Comparison of ENCODE assay signal across 9 mouse cellular contexts in the genomic region with DNA sequence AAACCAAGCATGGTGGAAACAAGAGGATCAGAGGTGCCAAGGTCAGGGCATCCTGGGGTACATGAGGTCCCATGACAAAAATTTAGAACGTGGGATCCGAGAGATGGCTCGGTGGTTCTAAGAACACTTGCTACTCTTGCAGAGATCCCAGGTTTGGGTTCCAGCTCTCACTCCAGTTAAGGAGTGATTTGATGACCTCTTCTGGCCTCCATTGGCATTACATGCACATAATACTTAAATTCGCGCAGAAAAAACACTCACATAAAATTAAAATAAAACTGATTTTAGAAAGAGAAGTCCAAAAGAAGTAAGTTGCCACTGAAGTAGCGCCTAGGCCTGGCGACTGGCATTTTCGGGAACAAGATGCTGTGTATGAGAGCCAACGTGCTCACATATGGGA. TPM values are rescaled to one million over a fixed set of nuclear protein-coding genes. Genes with fewer than 3 reads are reported as not detected.
DNase-seq lines count a peak whose midpoint lies in the region; ATAC-seq lines count a peak whose summit lies in the region.
"Had no signal": no experiment of that assay in that cellular context is flagged by ENCODE, and none has a peak within 500 bp of the region (broad histone marks: within the 10 kb centered on the region; RNA-seq: fewer than 3 reads in every experiment).

No protein-coding gene starts in this region.

- H3K4me3 ChIP-seq in midbrain, embryonic 11.5 days (ENCODE audit: low read depth, low read length): no peak overlapping the region
- H3K4me3 ChIP-seq in midbrain, embryonic 10.5 days: no peak overlapping the region

- no peak overlapping the region for H3K27ac ChIP-seq in midbrain, embryonic 11.5 days (ENCODE audit: low read depth, low read length)
- H3K27ac ChIP-seq in midbrain, embryonic 10.5 days (replicated peaks): no peak overlapping the region

- H3K4me2 ChIP-seq in midbrain, embryonic 11.5 days: no peak overlapping the region

- peak; percentile 34 for DNase-seq in gastrocnemius, postnatal 10 days
- DNase-seq in gastrocnemius, postnatal 25 days: no peak
- peak; percentile 89 for DNase-seq in midbrain, embryonic 11.5 days (ENCODE audit: low spot score, missing footprints)
- no peak for DNase-seq in midbrain, embryonic 10.5 days (ENCODE audit: low spot score)
- peak; percentile 65 for DNase-seq in ZHBTc4 (ENCODE audit: low read depth, low spot score)
- DNase-seq in kidney, postnatal 4 days: peak; percentile 16 to 49
- peak; percentile 19 for DNase-seq in splenic B cell, adult 2 months (ENCODE audit: low read depth, low spot score)
- DNase-seq in MN1 (ENCODE audit: low spot score): no peak

- no peaks in the 10 kb centered on the region for H3K27me3 ChIP-seq in midbrain, embryonic 11.5 days (ENCODE audit: control insufficient read depth, insufficient read depth, low read length)
- H3K27me3 ChIP-seq in midbrain, embryonic 10.5 days (ENCODE audit: low read depth, poor library complexity, severe bottlenecking): no peaks in the 10 kb centered on the region
- H3K27me3 ChIP-seq in splenic B cell, adult 2 months (ENCODE audit: control insufficient read depth, insufficient read depth, low read length, poor library complexity, severe bottlenecking): no peaks in the 10 kb centered on the region

- no peaks in the 10 kb centered on the region for H3K4me1 ChIP-seq in midbrain, embryonic 11.5 days (ENCODE audit: control insufficient read depth, insufficient read depth, low read length)
- no peaks in the 10 kb centered on the region for H3K4me1 ChIP-seq in midbrain, embryonic 10.5 days

- H3K9ac ChIP-seq in midbrain, embryonic 11.5 days (ENCODE audit: low read length): no peak overlapping the region

- H3K36me3 ChIP-seq in midbrain, embryonic 11.5 days (ENCODE audit: control insufficient read depth, insufficient read depth, low read length): no peaks in the 10 kb centered on the region
- no peaks in the 10 kb centered on the region for H3K36me3 ChIP-seq in midbrain, embryonic 10.5 days
- H3K36me3 ChIP-seq in splenic B cell, adult 2 months (ENCODE audit: control insufficient read depth, insufficient read depth, low read length, poor library complexity, severe bottlenecking): no peaks in the 10 kb centered on the region

- no peaks in the 10 kb centered on the region; the same call in 1 of the 2 replicates for H3K9me3 ChIP-seq in midbrain, embryonic 11.5 days (ENCODE audit: control insufficient read depth, low read length)
- no peaks in the 10 kb centered on the region for H3K9me3 ChIP-seq in midbrain, embryonic 10.5 days (replicated peaks)

- WGBS in midbrain, embryonic 11.5 days: 66% methylated on average over 9 of the region's 9 CpGs
- WGBS in midbrain, embryonic 10.5 days: 69% methylated on average over 9 of the region's 9 CpGs

- ATAC-seq in midbrain, embryonic 11.5 days (ENCODE audit: low FRiP score): no peak

RNA-seq across cellular contexts. Expression of a gene that starts 4.4 kb away (rescaled TPM):
- total RNA-seq in gastrocnemius, postnatal 10 days (2021): not detected
- total RNA-seq in gastrocnemius, postnatal 25 days (2021): not detected
- not detected in 2 replicates for polyA plus RNA-seq in midbrain, embryonic 11.5 days (2014; fragmentation: Nextera tagmentation; extraction: Ambion mirVana)
- polyA plus RNA-seq in midbrain, embryonic 10.5 days (2016; fragmentation: Nextera tagmentation; extraction: Ambion mirVana): 0.09 and 0.19 TPM in 2 replicates
- polyA plus RNA-seq: heart, embryonic 14.5 days had no signal

RNA-seq across cellular contexts. Expression of a gene that starts 12.2 kb away (rescaled TPM):
- total RNA-seq in gastrocnemius, postnatal 10 days (2021): not detected
- total RNA-seq in gastrocnemius, postnatal 25 days (2021): not detected
- 0.20 TPM in 1 of 2 replicates, not detected in the other for polyA plus RNA-seq in midbrain, embryonic 11.5 days (2014; fragmentation: Nextera tagmentation; extraction: Ambion mirVana)
- 0.20 TPM in 1 of 2 replicates, not detected in the other for polyA plus RNA-seq in midbrain, embryonic 10.5 days (2016; fragmentation: Nextera tagmentation; extraction: Ambion mirVana)
- polyA plus RNA-seq: heart, embryonic 14.5 days had no signal

RNA-seq across cellular contexts. Expression of a gene that starts 15.8 kb away (rescaled TPM):
- total RNA-seq in gastrocnemius, postnatal 10 days (2021): 10 to 100 TPM in 1 of 2 experiments, 1 to 10 TPM in 1; 9.4 to 11.0 TPM
- total RNA-seq in gastrocnemius, postnatal 25 days (2021): 1 to 10 TPM; 5.4 to 8.2 TPM
- 19.4 and 20.7 TPM in 2 replicates for polyA plus RNA-seq in midbrain, embryonic 11.5 days (2014; fragmentation: Nextera tagmentation; extraction: Ambion mirVana)
- 24.2 and 28.8 TPM in 2 replicates for polyA plus RNA-seq in midbrain, embryonic 10.5 days (2016; fragmentation: Nextera tagmentation; extraction: Ambion mirVana)

RNA-seq across cellular contexts. Expression of a gene that starts 15.9 kb away (rescaled TPM):
- total RNA-seq in gastrocnemius, postnatal 10 days (2021): 10 to 100 TPM; 22.3 to 32.0 TPM
- 1 to 10 TPM; 8.0 to 8.3 TPM for total RNA-seq in gastrocnemius, postnatal 25 days (2021)
- 37.9 and 41.6 TPM in 2 replicates for polyA plus RNA-seq in midbrain, embryonic 11.5 days (2014; fragmentation: Nextera tagmentation; extraction: Ambion mirVana)
- polyA plus RNA-seq in midbrain, embryonic 10.5 days (2016; fragmentation: Nextera tagmentation; extraction: Ambion mirVana): 36.3 and 42.2 TPM in 2 replicates

RNA-seq across cellular contexts. Expression of a gene that starts 33.4 kb away (rescaled TPM):
- 10 to 100 TPM; 24.7 to 26.9 TPM for total RNA-seq in gastrocnemius, postnatal 10 days (2021)
- total RNA-seq in gastrocnemius, postnatal 25 days (2021): 10 to 100 TPM; 24.5 to 25.9 TPM
- 63.9 and 69.4 TPM in 2 replicates for polyA plus RNA-seq in midbrain, embryonic 11.5 days (2014; fragmentation: Nextera tagmentation; extraction: Ambion mirVana)
- 43.8 and 51.9 TPM in 2 replicates for polyA plus RNA-seq in midbrain, embryonic 10.5 days (2016; fragmentation: Nextera tagmentation; extraction: Ambion mirVana)

Comparison
In these comparisons a context has a peak if more than half of its experiments do, and no peak if none do; other contexts are left out.
1. DNase-seq: peak in gastrocnemius, postnatal 10 days (single experiment), midbrain, embryonic 11.5 days (single experiment), ZHBTc4 (single experiment), kidney, postnatal 4 days (2 of 2) and splenic B cell, adult 2 months (single experiment); none in gastrocnemius, postnatal 25 days (single experiment), midbrain, embryonic 10.5 days (single experiment) and MN1 (single experiment).